10 mouse cellular contexts compared by ENCODE assay signal in the genomic region with DNA sequence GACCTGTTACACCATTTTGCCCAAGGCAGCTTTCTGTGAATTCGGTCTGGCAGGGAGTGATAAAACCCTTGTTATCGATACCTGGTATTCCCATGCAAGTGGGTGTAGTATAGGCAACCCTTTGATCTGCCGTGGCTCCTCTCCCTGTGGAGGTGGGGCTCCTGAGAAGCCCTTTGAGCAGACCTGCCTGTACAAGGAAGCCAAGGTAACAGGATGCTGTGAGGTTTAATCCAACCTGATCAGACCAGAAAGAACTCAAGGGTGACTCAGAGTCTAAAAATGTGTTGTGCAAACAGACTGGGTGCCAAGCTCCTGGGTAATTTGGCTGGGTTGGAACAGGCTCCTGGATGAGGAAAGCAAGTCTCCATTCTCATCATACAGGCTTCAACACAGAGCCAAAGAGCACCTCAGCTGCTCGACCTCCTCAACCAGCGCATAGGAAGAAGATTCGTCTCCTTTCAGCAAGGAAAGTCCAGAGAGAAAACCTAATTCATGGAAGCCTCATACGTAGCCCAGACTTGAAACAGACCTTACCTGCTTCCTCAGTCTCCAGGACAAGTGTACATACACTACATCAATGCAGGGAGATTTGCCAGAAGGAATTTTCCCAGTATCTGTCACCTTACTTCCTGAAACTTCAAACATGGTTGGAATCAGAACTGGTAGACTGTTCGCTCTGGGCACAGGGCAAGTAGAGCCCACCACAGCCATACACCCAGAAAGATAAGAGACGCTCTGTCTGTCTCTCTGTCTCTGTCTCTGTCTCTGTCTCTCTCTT. TPM values are rescaled to one million over a fixed set of nuclear protein-coding genes. Genes with fewer than 3 reads are reported as not detected.
DNase-seq lines count a peak whose midpoint lies in the region; ATAC-seq and TF ChIP-seq lines count a peak whose summit lies in the region.
"Had no signal": no experiment of that assay in that cellular context is flagged by ENCODE, and none has a peak within 500 bp of the region (broad histone marks: within the 10 kb centered on the region; RNA-seq: fewer than 3 reads in every experiment).

No protein-coding gene starts in this region.

- no peak overlapping the region for H3K4me2 ChIP-seq in intestine, postnatal 0 days (replicated peaks; ENCODE audit: low read depth)
- no peak overlapping the region for H3K4me2 ChIP-seq in lung, embryonic 14.5 days
- H3K4me2 ChIP-seq: hindbrain, embryonic 15.5 days; midbrain, embryonic 13.5 days had no signal

- peak; percentile 78 for DNase-seq in Muller cell, postnatal 12 days (ENCODE audit: inconsistent ontology term)
- peak; percentile 60 to 66 for DNase-seq in cerebellum, adult 18-20 months
- DNase-seq in lung, embryonic 14.5 days: peak; percentile 75
- no peak for DNase-seq in neural tube, embryonic 10.5 days (ENCODE audit: extremely low spot score, low spot score)
- no peak for DNase-seq in right cerebral cortex, adult 2 months (ENCODE audit: low spot score in 2 of 2)
- no peak for DNase-seq in adrenal gland, adult 2 months
- DNase-seq: adrenal gland, postnatal 36 days had no signal

- no peak overlapping the region for H3K27ac ChIP-seq in intestine, postnatal 0 days (ENCODE audit: low read depth, low read length)
- peak overlapping the region; percentile 89 for H3K27ac ChIP-seq in lung, embryonic 14.5 days (ENCODE audit: low read depth)
- H3K27ac ChIP-seq: hindbrain, embryonic 15.5 days; midbrain, embryonic 13.5 days had no signal

- no peaks in the 10 kb centered on the region for H3K27me3 ChIP-seq in intestine, postnatal 0 days (replicated peaks; ENCODE audit: control insufficient read depth, insufficient read depth, low read length)
- no peaks in the 10 kb centered on the region for H3K27me3 ChIP-seq in lung, embryonic 14.5 days (ENCODE audit: insufficient read depth, low read length)
- H3K27me3 ChIP-seq: hindbrain, embryonic 15.5 days; midbrain, embryonic 13.5 days had no signal

- H3K4me3 ChIP-seq in intestine, postnatal 0 days (ENCODE audit: low read depth, low read length): no peak overlapping the region
- H3K4me3 ChIP-seq in lung, embryonic 14.5 days (ENCODE audit: low read depth, low read length): no peak overlapping the region
- H3K4me3 ChIP-seq: hindbrain, embryonic 15.5 days; midbrain, embryonic 13.5 days had no signal

- TF ChIP-seq CTCF in intestine, postnatal 0 days (IDR thresholded peaks at IDR 0.05; ENCODE audit: low read depth): no peak
- no peak for TF ChIP-seq CTCF in lung, embryonic 14.5 days (IDR thresholded peaks at IDR 0.05; ENCODE audit: low read depth)

- no peak overlapping the region for H3K9ac ChIP-seq in intestine, postnatal 0 days (ENCODE audit: low read depth, low read length)
- no peak overlapping the region for H3K9ac ChIP-seq in lung, embryonic 14.5 days
- H3K9ac ChIP-seq: hindbrain, embryonic 15.5 days; midbrain, embryonic 13.5 days had no signal

- 39% methylated on average over 9 of the region's 9 CpGs for WGBS in intestine, postnatal 0 days
- WGBS in lung, embryonic 14.5 days: 55% methylated on average over 9 of the region's 9 CpGs

- no peaks in the 10 kb centered on the region for H3K4me1 ChIP-seq in intestine, postnatal 0 days (replicated peaks; ENCODE audit: control insufficient read depth, insufficient read depth, low read length)
- H3K4me1 ChIP-seq in lung, embryonic 14.5 days (ENCODE audit: insufficient read depth): peaks cover 6% of the 10 kb centered on the region; the same call in 1 of the 2 replicates
- H3K4me1 ChIP-seq: hindbrain, embryonic 15.5 days; midbrain, embryonic 13.5 days had no signal

- ATAC-seq in intestine, postnatal 0 days: peak; percentile 97
- ATAC-seq in lung, embryonic 14.5 days (ENCODE audit: insufficient read depth): peak; percentile 94
- ATAC-seq: midbrain, embryonic 13.5 days had no signal

- no peaks in the 10 kb centered on the region for H3K36me3 ChIP-seq in intestine, postnatal 0 days (ENCODE audit: control insufficient read depth, insufficient read depth)
- no peaks in the 10 kb centered on the region for H3K36me3 ChIP-seq in lung, embryonic 14.5 days (ENCODE audit: insufficient read depth)
- H3K36me3 ChIP-seq: hindbrain, embryonic 15.5 days; midbrain, embryonic 13.5 days had no signal

- no peaks in the 10 kb centered on the region for H3K9me3 ChIP-seq in intestine, postnatal 0 days (ENCODE audit: control insufficient read depth)
- H3K9me3 ChIP-seq in lung, embryonic 14.5 days (ENCODE audit: low read depth, low read length): no peaks in the 10 kb centered on the region
- H3K9me3 ChIP-seq: hindbrain, embryonic 15.5 days; midbrain, embryonic 13.5 days had no signal

RNA-seq across cellular contexts. Expression of gene Thnsl1, which starts 29.5 kb away (rescaled TPM):
- 3.3 and 3.9 TPM in 2 replicates for polyA plus RNA-seq in intestine, postnatal 0 days (2015; fragmentation: Nextera tagmentation; extraction: Ambion mirVana)
- 7.3 and 8.5 TPM in 2 replicates for polyA plus RNA-seq in lung, embryonic 14.5 days (2014; fragmentation: Nextera tagmentation; extraction: Ambion mirVana)
- total RNA-seq in adrenal gland, adult 2 months (2021): 1 to 10 TPM; 5.0 to 6.5 TPM
- polyA plus RNA-seq in adrenal gland, adult 2 months (2012; rRNA removed): 2.6 and 2.8 TPM in 2 replicates

RNA-seq across cellular contexts. Expression of gene Enkur, which starts 29.9 kb away (rescaled TPM):
- 2.8 and 3.2 TPM in 2 replicates for polyA plus RNA-seq in intestine, postnatal 0 days (2015; fragmentation: Nextera tagmentation; extraction: Ambion mirVana)
- polyA plus RNA-seq in lung, embryonic 14.5 days (2014; fragmentation: Nextera tagmentation; extraction: Ambion mirVana): 0.45 and 1.0 TPM in 2 replicates
- total RNA-seq in adrenal gland, adult 2 months (2021): 1 to 10 TPM in 1 of 2 experiments, under 1 TPM in 1; 0.81 to 1.4 TPM
- polyA plus RNA-seq in adrenal gland, adult 2 months (2012; rRNA removed): not detected in 2 replicates

Comparison
In these comparisons a context has a peak if more than half of its experiments do, and no peak if none do; other contexts are left out.
1. DNase-seq: peak in Muller cell, postnatal 12 days (single experiment), cerebellum, adult 18-20 months (2 of 2) and lung, embryonic 14.5 days (single experiment); none in neural tube, embryonic 10.5 days (single experiment), right cerebral cortex, adult 2 months (0 of 2) and adrenal gland, adult 2 months (single experiment).